Mouse (Mus musculus) embryonic facial prominence, embryonic 13.5 days (tissue): ENCODE measurements around the gene Rab27a. TPM values are rescaled to one million over a fixed set of nuclear protein-coding genes. Genes with fewer than 3 reads are reported as not detected.
"Not testable (repeated sequence)": the region's sequence is repeated elsewhere in the genome, so short reads cannot be mapped to it uniquely, and the experiment has no call there.

ENCODE experiments used
- ATAC-seq: fragments of 200-750 bp; cut with Nextera tagmentation; 2 replicates; pipeline ENCODE4 v1.8.0; 2017; ENCODE audit warnings: low read depth; ENCODE audit not compliant: insufficient number of reproducible peaks, insufficient read depth, low FRiP score, low TSS enrichment
- H3K27ac ChIP-seq: fragments of 300-500 bp; sonication (generic); 2 replicates; pipeline ENCODE4 v1.5.1; 2015; ENCODE audit warnings: moderate library complexity, mild to moderate bottlenecking, inconsistent platforms
- H3K27me3 ChIP-seq: fragments of 300-500 bp; sonication (generic); 2 replicates; pipeline ENCODE4 v1.6.1; 2015; ENCODE audit warnings: mild to moderate bottlenecking, inconsistent platforms
- H3K36me3 ChIP-seq: fragments of 300-500 bp; sonication (generic); 2 replicates; pipeline ENCODE4 v1.6.1; 2015; ENCODE audit warnings: mild to moderate bottlenecking, inconsistent platforms
- H3K4me1 ChIP-seq: fragments of 300-500 bp; sonication (generic); 2 replicates; pipeline ENCODE4 v1.6.1; 2015; ENCODE audit warnings: inconsistent platforms
- H3K4me2 ChIP-seq: fragments of 300-500 bp; sonication (generic); 2 replicates; pipeline ENCODE4 v1.6.1; 2015; ENCODE audit warnings: moderate library complexity, mild to moderate bottlenecking, inconsistent platforms
- H3K4me3 ChIP-seq: fragments of 300-500 bp; sonication (generic); 2 replicates; pipeline ENCODE4 v1.5.1; 2015; ENCODE audit warnings: mild to moderate bottlenecking, inconsistent platforms
- H3K9ac ChIP-seq: fragments of 300-500 bp; sonication (generic); 2 replicates; pipeline ENCODE4 v1.6.1; 2015; ENCODE audit warnings: mild to moderate bottlenecking, inconsistent platforms
- H3K9me3 ChIP-seq: fragments of 300-500 bp; sonication (generic); 2 replicates; pipeline ENCODE4 v1.6.1; 2016; ENCODE audit warnings: inconsistent platforms
- WGBS: fragments of 180-500 bp; shearing (Covaris S2); methylation state at CpG from one replicate; pipeline ENCODE4 v1.1.7; 2015; ENCODE audit warnings: mixed read lengths; 5-methylcytosine and 5-hydroxymethylcytosine counted together
- polyA plus RNA-seq: library from polyadenylated mRNA; unstranded; fragments of >200 nt; fragmentation: Nextera tagmentation; extraction: Ambion mirVana; gene quantifications from 2 replicates; pipeline ENCODE4 v1.2.1, GENCODE M21; 2015

Gene Rab27a
- polyA plus RNA-seq, 1 experiment from 2014 or later, result 9.7 TPM

GRCm38 (mm10) chr9:73073169-73073568, 28.5 kb downstream of the Rab27a start:
- Histone ChIP-seq H3K27me3 (no peaks in the 10 kb centered on the region), H3K36me3 (0 out of 2 replicates have a peak, but pooled peaks cover 3% of the 10 kb centered on the region), H3K4me2 (no peak overlapping the region), H3K27ac (no peak overlapping the region), H3K9ac (no peak overlapping the region), H3K4me1 (peaks cover 3% of the 10 kb centered on the region), H3K4me3 (no peak overlapping the region), H3K9me3 (no peaks in the 10 kb centered on the region)
- no peak for ATAC-seq
- 87% methylated on average over 5 of the region's 5 CpGs for WGBS

- not testable (repeated sequence) for H3K9ac ChIP-seq, H3K4me2 ChIP-seq, H3K4me1 ChIP-seq, H3K27me3 ChIP-seq, H3K36me3 ChIP-seq, H3K9me3 ChIP-seq, H3K4me3 ChIP-seq, H3K27ac ChIP-seq, ATAC-seq
- 87% methylated on average over 11 of the region's 12 CpGs for WGBS
Observed at GRCm38 (mm10) chr9:73079349-73079748, 34.7 kb downstream of the Rab27a start.

GRCm38 (mm10) chr9:73079801-73080325, 35.2 kb downstream of the Rab27a start:
- Histone ChIP-seq H3K4me1 (no peaks in the 10 kb centered on the region), H3K4me2 (no peak overlapping the region), H3K27me3 (no peaks in the 10 kb centered on the region), H3K9me3 (no peaks in the 10 kb centered on the region), H3K27ac (no peak overlapping the region), H3K9ac (no peak overlapping the region), H3K4me3 (no peak overlapping the region), H3K36me3 (peaks cover 4% of the 10 kb centered on the region; the same call in 1 of the 2 replicates)
- ATAC-seq, result no peak
- WGBS, result 42% methylated on average over 7 of the region's 7 CpGs

GRCm38 (mm10) chr9:73082291-73083000, 37.8 kb downstream of the Rab27a start:
- 73% methylated on average over 8 of the region's 8 CpGs for WGBS
- no peaks in the 10 kb centered on the region for H3K27me3 ChIP-seq

GRCm38 (mm10) chr9:73083956-73084355, 39.3 kb downstream of the Rab27a start:
- WGBS, result 77% methylated on average over 6 of the region's 6 CpGs
- Histone ChIP-seq H3K9me3 (no peaks in the 10 kb centered on the region), H3K4me3 (no peak overlapping the region), H3K27ac (no peak overlapping the region), H3K4me1 (no peaks in the 10 kb centered on the region), H3K36me3 (peaks cover 7% of the 10 kb centered on the region), H3K27me3 (no peaks in the 10 kb centered on the region), H3K9ac (no peak overlapping the region), H3K4me2 (no peak overlapping the region)
- no peak for ATAC-seq

More at GRCm38 (mm10) chr9:73082291-73083000, 37.8 kb downstream of the Rab27a start:
- Histone ChIP-seq H3K9ac (no peak overlapping the region), H3K4me2 (no peak overlapping the region), H3K36me3 (peaks cover 7% of the 10 kb centered on the region), H3K4me3 (no peak overlapping the region), H3K9me3 (no peaks in the 10 kb centered on the region), H3K4me1 (no peaks in the 10 kb centered on the region), H3K27ac (no peak overlapping the region)
- no peak for ATAC-seq

- H3K27me3 ChIP-seq, result no peaks in the 10 kb centered on the region
- no peak overlapping the region for H3K27ac ChIP-seq
- no peak overlapping the region for H3K4me3 ChIP-seq
- H3K9ac ChIP-seq, result no peak overlapping the region
- WGBS, result 88% methylated on average over 6 of the region's 6 CpGs
- no peaks in the 10 kb centered on the region for H3K4me1 ChIP-seq
- ATAC-seq, result no peak
- peaks cover 7% of the 10 kb centered on the region for H3K36me3 ChIP-seq
- no peak overlapping the region for H3K4me2 ChIP-seq
- no peaks in the 10 kb centered on the region for H3K9me3 ChIP-seq
Observed at GRCm38 (mm10) chr9:73085845-73086244, 41.2 kb downstream of the Rab27a start.

GRCm38 (mm10) chr9:73087121-73087520, 42.5 kb downstream of the Rab27a start:
- H3K9me3 ChIP-seq, result no peaks in the 10 kb centered on the region
- no peaks in the 10 kb centered on the region for H3K4me1 ChIP-seq
- ATAC-seq, result no peak
- no peaks in the 10 kb centered on the region for H3K27me3 ChIP-seq
- no peak overlapping the region for H3K4me3 ChIP-seq
- peaks cover 7% of the 10 kb centered on the region for H3K36me3 ChIP-seq
- H3K4me2 ChIP-seq, result no peak overlapping the region
- no peak overlapping the region for H3K27ac ChIP-seq
- H3K9ac ChIP-seq, result no peak overlapping the region
- 59% methylated on average over 8 of the region's 8 CpGs for WGBS

- H3K4me1 ChIP-seq, result no peaks in the 10 kb centered on the region
- WGBS, result 76% methylated on average over 5 of the region's 5 CpGs
- H3K4me3 ChIP-seq, result no peak overlapping the region
- H3K9ac ChIP-seq, result no peak overlapping the region
- H3K9me3 ChIP-seq, result no peaks in the 10 kb centered on the region
- H3K36me3 ChIP-seq, result peaks cover 7% of the 10 kb centered on the region
- H3K27ac ChIP-seq, result no peak overlapping the region
- no peak for ATAC-seq
- H3K27me3 ChIP-seq, result no peaks in the 10 kb centered on the region
- H3K4me2 ChIP-seq, result no peak overlapping the region
Observed at GRCm38 (mm10) chr9:73087581-73087980, 42.9 kb downstream of the Rab27a start.

- 75% methylated on average over 16 of the region's 16 CpGs for WGBS
- H3K4me3 ChIP-seq, result no peak overlapping the region
- no peak overlapping the region for H3K27ac ChIP-seq
- H3K4me2 ChIP-seq, result no peak overlapping the region
- no peaks in the 10 kb centered on the region for H3K27me3 ChIP-seq
- H3K9ac ChIP-seq, result no peak overlapping the region
- no peaks in the 10 kb centered on the region for H3K9me3 ChIP-seq
- no peaks in the 10 kb centered on the region for H3K4me1 ChIP-seq
- ATAC-seq, result no peak
- peaks cover 7% of the 10 kb centered on the region for H3K36me3 ChIP-seq
Observed at GRCm38 (mm10) chr9:73089222-73089920, 44.7 kb downstream of the Rab27a start.

- ATAC-seq, result no peak
- H3K9ac ChIP-seq, result no peak overlapping the region
- no peak overlapping the region for H3K4me3 ChIP-seq
- H3K27ac ChIP-seq, result no peak overlapping the region
- 72% methylated on average over 10 of the region's 10 CpGs for WGBS
- peaks cover 4% of the 10 kb centered on the region for H3K36me3 ChIP-seq
- H3K4me2 ChIP-seq, result no peak overlapping the region
- no peaks in the 10 kb centered on the region for H3K4me1 ChIP-seq
- H3K27me3 ChIP-seq, result no peaks in the 10 kb centered on the region; the same call in 1 of the 2 replicates
- H3K9me3 ChIP-seq, result no peaks in the 10 kb centered on the region
Observed at GRCm38 (mm10) chr9:73090121-73090520, 45.5 kb downstream of the Rab27a start.

GRCm38 (mm10) chr9:73091747-73092146, 47.1 kb downstream of the Rab27a start:
- no peak overlapping the region for H3K4me3 ChIP-seq
- H3K27me3 ChIP-seq, result peaks cover 6% of the 10 kb centered on the region
- no peak for ATAC-seq
- H3K4me2 ChIP-seq, result no peak overlapping the region
- no peaks in the 10 kb centered on the region for H3K9me3 ChIP-seq
- no peaks in the 10 kb centered on the region for H3K36me3 ChIP-seq
- no peak overlapping the region for H3K9ac ChIP-seq
- WGBS, result 0% methylated on average over 1 of the region's 1 CpGs
- no peak overlapping the region for H3K27ac ChIP-seq
- H3K4me1 ChIP-seq, result no peaks in the 10 kb centered on the region

GRCm38 (mm10) chr9:73094580-73094979, 49.9 kb downstream of the Rab27a start:
- WGBS, result 41% methylated on average over 17 of the region's 17 CpGs
- ATAC-seq, result no peak

More at GRCm38 (mm10) chr9:73094580-73094979, 49.9 kb downstream of the Rab27a start:
- no peaks in the 10 kb centered on the region for H3K36me3 ChIP-seq
- H3K9me3 ChIP-seq, result no peaks in the 10 kb centered on the region
- no peaks in the 10 kb centered on the region for H3K4me1 ChIP-seq
- no peak overlapping the region for H3K4me3 ChIP-seq
- H3K27me3 ChIP-seq, result peaks cover 6% of the 10 kb centered on the region
- no peak overlapping the region for H3K9ac ChIP-seq
- no peak overlapping the region for H3K27ac ChIP-seq
- H3K4me2 ChIP-seq, result no peak overlapping the region
